8 mouse cellular contexts compared by ENCODE assay signal in genomic region chr13:74638793-74639711, GRCm38 (mm10). TPM values are rescaled to one million over a fixed set of nuclear protein-coding genes. Genes with fewer than 3 reads are reported as not detected.
DNase-seq lines count a peak whose midpoint lies in the region; ATAC-seq lines count a peak whose summit lies in the region.

Gene Erap1, plus strand, starts transcription at chr13:74639568.

- H3K4me1 ChIP-seq in heart, embryonic 16.5 days (ENCODE audit: control insufficient read depth, insufficient read depth, low read length): no peaks in the 10 kb centered on the region
- peaks cover 5% of the 10 kb centered on the region; the same call in 1 of the 2 replicates for H3K4me1 ChIP-seq in liver, embryonic 13.5 days (replicated peaks)

- peak within 1 kb of the TSS; percentile 98 for H3K4me2 ChIP-seq in heart, embryonic 16.5 days (ENCODE audit: low read depth, low read length)
- peak within 1 kb of the TSS; percentile 90 for H3K4me2 ChIP-seq in liver, embryonic 13.5 days

- no peaks in the 10 kb centered on the region for H3K36me3 ChIP-seq in heart, embryonic 16.5 days (ENCODE audit: control insufficient read depth, insufficient read depth)
- H3K36me3 ChIP-seq in liver, embryonic 13.5 days: no peaks in the 10 kb centered on the region

- peak within 1 kb of the TSS; percentile 96 for H3K9ac ChIP-seq in heart, embryonic 16.5 days (ENCODE audit: low read length)
- peak within 1 kb of the TSS; percentile 93 for H3K9ac ChIP-seq in liver, embryonic 13.5 days

- under 1% methylated on average over 12 of the region's 12 CpGs for WGBS in heart, embryonic 16.5 days
- WGBS in liver, embryonic 13.5 days (ENCODE audit: insufficient replicate concordance): under 1% methylated on average over 12 of the region's 12 CpGs

- peak; percentile 47 for ATAC-seq in heart, embryonic 16.5 days (replicated peaks; ENCODE audit: extremely low read depth, insufficient read depth, low FRiP score)
- ATAC-seq in liver, embryonic 13.5 days (ENCODE audit: low read depth): peak; percentile 61

- peak within 1 kb of the TSS; percentile 97 for H3K4me3 ChIP-seq in heart, embryonic 16.5 days (ENCODE audit: low read length)
- peak within 1 kb of the TSS; percentile 96 for H3K4me3 ChIP-seq in liver, embryonic 13.5 days (replicated peaks)

- peak within 1 kb of the TSS; percentile 95 for H3K27ac ChIP-seq in heart, embryonic 16.5 days (ENCODE audit: low read length)
- peak within 1 kb of the TSS; percentile 92 for H3K27ac ChIP-seq in liver, embryonic 13.5 days

- no peaks in the 10 kb centered on the region for H3K27me3 ChIP-seq in heart, embryonic 16.5 days (ENCODE audit: control insufficient read depth, insufficient read depth, low read length)
- H3K27me3 ChIP-seq in liver, embryonic 13.5 days: no peaks in the 10 kb centered on the region

- H3K9me3 ChIP-seq in heart, embryonic 16.5 days (replicated peaks; ENCODE audit: control insufficient read depth, low read length): no peaks in the 10 kb centered on the region
- no peaks in the 10 kb centered on the region for H3K9me3 ChIP-seq in liver, embryonic 13.5 days (replicated peaks)

- peak; percentile 76 for DNase-seq in MEL-GATA-1-ER (ENCODE audit: extremely low read depth, low read depth)
- peak; percentile 55 for DNase-seq in c-Kit-negative CD71-positive TER-119-positive erythroid progenitor cells, embryonic 14.5 days (ENCODE audit: low read depth, low spot score)
- DNase-seq in fibroblast of lung, adult 2 months (ENCODE audit: low read depth): peak; percentile 39
- peak; percentile 55 for DNase-seq in kidney, postnatal 14 days
- peak; percentile 39 for DNase-seq in liver, embryonic 13.5 days
- DNase-seq in neural tube, embryonic 10.5 days (ENCODE audit: extremely low spot score, low spot score): peak; percentile 52
- peak; percentile 36 for DNase-seq in thymus, postnatal 25 days

RNA-seq across cellular contexts. Expression of gene Erap1, which starts in this region (rescaled TPM):
- polyA plus RNA-seq in heart, embryonic 16.5 days (2015; fragmentation: Nextera tagmentation; extraction: Ambion mirVana): 18.4 and 21.4 TPM in 2 replicates
- polyA plus RNA-seq in liver, embryonic 13.5 days (2015; fragmentation: Nextera tagmentation; extraction: Ambion mirVana): 11.2 and 14.5 TPM in 2 replicates

Comparison
In these comparisons a context has a peak if more than half of its experiments do, and no peak if none do; other contexts are left out.
1. Peak in every context shown above with its lines: DNase-seq, ATAC-seq, H3K4me3 ChIP-seq and H3K27ac ChIP-seq.